8 mouse cellular contexts compared by ENCODE assay signal in genomic region chr13:44231868-44232715, GRCm38 (mm10).
DNase-seq lines count a peak whose midpoint lies in the region; ATAC-seq and TF ChIP-seq lines count a peak whose summit lies in the region.

No protein-coding gene starts in this region.

- no peak overlapping the region; the same call in 1 of the 2 replicates for H3K27ac ChIP-seq in neural tube, embryonic 13.5 days (replicated peaks)
- H3K27ac ChIP-seq in neural tube, embryonic 15.5 days (replicated peaks), result no peak overlapping the region
- no peak overlapping the region for H3K27ac ChIP-seq in hindbrain, embryonic 13.5 days
- H3K27ac ChIP-seq in limb, embryonic 12.5 days, result peak overlapping the region; percentile 76
- H3K27ac ChIP-seq in intestine, postnatal 0 days (ENCODE audit: low read depth, low read length), result no peak overlapping the region

- H3K9me3 ChIP-seq in neural tube, embryonic 13.5 days, result no peaks in the 10 kb centered on the region
- no peaks in the 10 kb centered on the region for H3K9me3 ChIP-seq in neural tube, embryonic 15.5 days (replicated peaks)
- H3K9me3 ChIP-seq in hindbrain, embryonic 13.5 days, result no peaks in the 10 kb centered on the region
- H3K9me3 ChIP-seq in limb, embryonic 12.5 days, result no peaks in the 10 kb centered on the region
- no peaks in the 10 kb centered on the region for H3K9me3 ChIP-seq in intestine, postnatal 0 days (ENCODE audit: control insufficient read depth)

- TF ChIP-seq CTCF in intestine, postnatal 0 days (IDR thresholded peaks at IDR 0.05; ENCODE audit: low read depth), result no peak

- H3K27me3 ChIP-seq in neural tube, embryonic 13.5 days, result no peaks in the 10 kb centered on the region; the same call in 1 of the 2 replicates
- H3K27me3 ChIP-seq in neural tube, embryonic 15.5 days (replicated peaks), result 0 out of 2 replicates have a peak, but pooled peaks cover 5% of the 10 kb centered on the region
- peaks cover 6% of the 10 kb centered on the region; the same call in 1 of the 2 replicates for H3K27me3 ChIP-seq in hindbrain, embryonic 13.5 days
- no peaks in the 10 kb centered on the region; the same call in 1 of the 2 replicates for H3K27me3 ChIP-seq in limb, embryonic 12.5 days
- H3K27me3 ChIP-seq in intestine, postnatal 0 days (replicated peaks; ENCODE audit: control insufficient read depth, insufficient read depth, low read length), result no peaks in the 10 kb centered on the region

- H3K4me1 ChIP-seq in neural tube, embryonic 13.5 days (replicated peaks), result peaks cover 46% of the 10 kb centered on the region
- peaks cover 23% of the 10 kb centered on the region for H3K4me1 ChIP-seq in neural tube, embryonic 15.5 days
- H3K4me1 ChIP-seq in hindbrain, embryonic 13.5 days (replicated peaks), result peaks cover 53% of the 10 kb centered on the region
- peaks cover 63% of the 10 kb centered on the region for H3K4me1 ChIP-seq in limb, embryonic 12.5 days (replicated peaks)
- H3K4me1 ChIP-seq in intestine, postnatal 0 days (replicated peaks; ENCODE audit: control insufficient read depth, insufficient read depth, low read length), result peaks cover 3% of the 10 kb centered on the region

- no peak for ATAC-seq in neural tube, embryonic 13.5 days (ENCODE audit: low read depth)
- no peak for ATAC-seq in neural tube, embryonic 15.5 days (ENCODE audit: low FRiP score)
- peak; percentile 51; the same call in 1 of the 2 replicates for ATAC-seq in hindbrain, embryonic 13.5 days (ENCODE audit: low FRiP score)
- ATAC-seq in limb, embryonic 12.5 days (ENCODE audit: insufficient number of reproducible peaks, insufficient read depth, low FRiP score, low TSS enrichment, low read depth), result peak; percentile 54; the same call in 1 of the 2 replicates
- no peak for ATAC-seq in intestine, postnatal 0 days

- H3K36me3 ChIP-seq in neural tube, embryonic 13.5 days, result no peaks in the 10 kb centered on the region
- no peaks in the 10 kb centered on the region for H3K36me3 ChIP-seq in neural tube, embryonic 15.5 days
- no peaks in the 10 kb centered on the region for H3K36me3 ChIP-seq in hindbrain, embryonic 13.5 days
- no peaks in the 10 kb centered on the region for H3K36me3 ChIP-seq in limb, embryonic 12.5 days
- H3K36me3 ChIP-seq in intestine, postnatal 0 days (ENCODE audit: control insufficient read depth, insufficient read depth), result no peaks in the 10 kb centered on the region

- H3K4me2 ChIP-seq in neural tube, embryonic 13.5 days, result no peak overlapping the region
- no peak overlapping the region for H3K4me2 ChIP-seq in neural tube, embryonic 15.5 days
- H3K4me2 ChIP-seq in hindbrain, embryonic 13.5 days, result no peak overlapping the region
- H3K4me2 ChIP-seq in limb, embryonic 12.5 days, result 0 out of 2 replicates have a peak overlapping the region, but pooled peaks have one; percentile 21
- H3K4me2 ChIP-seq in intestine, postnatal 0 days (replicated peaks; ENCODE audit: low read depth), result no peak overlapping the region

- no peak for DNase-seq in cerebellum, postnatal 4 days (ENCODE audit: low spot score in 2 of 2)
- no peak for DNase-seq in c-Kit-positive CD71-positive TER-119-positive erythroid progenitor cells, embryonic 14.5 days (ENCODE audit: low spot score)
- DNase-seq in thymus, postnatal 36 days, result no peak

- no peak overlapping the region for H3K4me3 ChIP-seq in neural tube, embryonic 13.5 days
- no peak overlapping the region for H3K4me3 ChIP-seq in neural tube, embryonic 15.5 days (replicated peaks)
- no peak overlapping the region for H3K4me3 ChIP-seq in hindbrain, embryonic 13.5 days
- no peak overlapping the region for H3K4me3 ChIP-seq in limb, embryonic 12.5 days (replicated peaks)
- no peak overlapping the region for H3K4me3 ChIP-seq in intestine, postnatal 0 days (ENCODE audit: low read depth, low read length)

- 26% methylated on average over 18 of the region's 18 CpGs for WGBS in neural tube, embryonic 13.5 days
- WGBS in neural tube, embryonic 15.5 days, result 31% methylated on average over 18 of the region's 18 CpGs
- WGBS in hindbrain, embryonic 13.5 days, result 30% methylated on average over 18 of the region's 18 CpGs
- 14% methylated on average over 18 of the region's 18 CpGs for WGBS in limb, embryonic 12.5 days
- WGBS in intestine, postnatal 0 days, result 67% methylated on average over 18 of the region's 18 CpGs

- peak overlapping the region; percentile 3; the same call in 1 of the 2 replicates for H3K9ac ChIP-seq in neural tube, embryonic 13.5 days
- no peak overlapping the region for H3K9ac ChIP-seq in neural tube, embryonic 15.5 days (replicated peaks)
- H3K9ac ChIP-seq in hindbrain, embryonic 13.5 days, result no peak overlapping the region
- no peak overlapping the region for H3K9ac ChIP-seq in limb, embryonic 12.5 days (replicated peaks)
- no peak overlapping the region for H3K9ac ChIP-seq in intestine, postnatal 0 days (ENCODE audit: low read depth, low read length)

Comparison
In these comparisons a context has a peak if more than half of its experiments do, and no peak if none do; other contexts are left out.
1. ATAC-seq: peak in hindbrain, embryonic 13.5 days (single experiment) and limb, embryonic 12.5 days (single experiment); none in neural tube, embryonic 13.5 days (single experiment), neural tube, embryonic 15.5 days (single experiment) and intestine, postnatal 0 days (single experiment).